Mouse (Mus musculus) urinary bladder, adult 18-20 months (tissue): ENCODE results near the gene Olfr1467.

Source experiments
- DNase-seq, 2 experiments: peaks; one replicate each; pipeline ENCODE4 v3.0.0; 2022; ENCODE audit warnings: low spot score in 2 of 2, mixed read lengths in 2 of 2

Olfr1467 gene

DNA sequence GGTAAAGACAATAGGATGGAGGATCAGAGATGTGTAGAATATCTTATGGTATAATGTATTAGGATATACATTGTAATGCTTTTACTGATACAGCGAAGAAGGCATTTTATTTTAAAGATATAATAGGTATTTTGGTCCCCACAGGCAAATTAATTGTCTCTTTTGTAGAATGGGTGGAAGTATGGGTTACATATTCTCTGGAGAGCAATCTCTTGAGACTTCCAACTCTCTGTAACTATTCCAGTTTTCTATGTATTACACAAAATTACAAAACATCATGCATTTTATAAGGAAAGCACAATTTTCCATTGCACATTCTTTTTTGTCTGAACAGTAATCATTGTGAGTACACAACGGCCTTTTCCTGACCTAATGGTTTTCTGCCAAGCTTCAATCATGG, at the start of gene Olfr1467:
TSS of gene Olfr1467 (plus strand) at position 301 of the 400 bp plus-strand sequence.
- no peak for DNase-seq

DNA sequence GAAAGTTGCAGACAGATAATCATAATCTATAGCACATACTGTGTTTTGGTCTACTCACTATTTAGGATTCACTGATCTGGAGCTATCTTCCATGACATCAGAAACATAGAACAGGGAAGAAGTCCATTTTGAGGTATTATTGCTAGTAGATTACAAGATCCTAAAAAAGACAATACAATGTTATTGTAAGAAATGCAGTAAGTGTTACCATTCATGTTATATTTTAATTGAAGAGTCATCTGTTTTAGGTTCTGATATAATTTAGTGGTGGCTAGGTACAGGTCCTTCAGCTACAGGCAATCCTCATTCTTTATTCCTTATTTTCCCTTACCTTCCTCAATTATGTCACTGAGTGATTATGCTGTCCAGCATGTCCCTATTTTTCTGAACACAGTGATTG, 46.6 kb upstream of the Olfr1467 start, which contains the start of gene Olfr1465:
TSS of gene Olfr1465 (minus strand) at position 101 of the 400 bp plus-strand sequence.
- no peak for DNase-seq

DNA sequence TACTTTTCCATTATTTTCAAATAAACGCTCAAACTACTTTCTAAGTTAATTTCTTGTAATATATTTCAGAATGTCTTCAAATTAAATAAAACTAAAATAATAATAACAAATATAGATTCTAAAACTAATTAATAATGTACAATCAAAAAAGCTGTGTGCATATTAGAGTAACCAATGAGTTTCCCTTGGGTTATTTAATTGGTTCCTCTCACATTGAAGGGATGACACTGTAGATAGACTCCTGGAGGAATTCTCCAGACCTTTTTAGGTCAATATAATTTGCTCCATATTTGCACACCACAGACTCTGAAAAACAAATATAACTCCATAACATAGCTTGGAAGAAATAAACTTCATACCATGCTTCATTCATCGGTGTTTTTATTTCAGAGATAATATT, 23.5 kb upstream of the Olfr1467 start, which contains the start of gene Olfr1466:
TSS of gene Olfr1466 (plus strand) at position 301 of the 400 bp plus-strand sequence.
- no peak for DNase-seq

DNA sequence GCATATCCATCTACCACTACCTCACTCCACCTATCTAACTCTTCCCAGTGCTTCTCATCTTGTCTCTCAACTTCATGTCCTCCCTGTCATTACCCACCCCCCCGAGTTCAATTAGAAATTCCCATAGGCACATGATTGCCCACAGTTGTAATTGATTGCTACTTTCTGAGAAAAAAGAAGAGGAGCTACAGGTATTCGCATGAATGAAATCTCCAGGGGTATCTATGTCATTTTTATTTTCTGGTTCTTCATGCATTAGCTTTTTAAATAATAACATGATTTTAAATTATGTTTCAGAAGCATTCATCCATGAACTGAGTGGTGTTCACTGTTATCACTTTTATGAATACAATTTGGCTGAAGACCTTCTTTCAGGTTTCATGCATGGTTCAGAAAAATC, 45.5 kb downstream of the Olfr1467 start, which contains the start of gene Olfr1469:
TSS of gene Olfr1469 (plus strand) at position 301 of the 400 bp plus-strand sequence.
- DNase-seq = no peak
